Mouse (Mus musculus) layer of hippocampus, adult 18-20 months (tissue): ENCODE measurements at regions not wholly inside any gene's neighbourhood (a gene's known extent, or its start where the extent isn't known, plus 50 kb on each side); places are given as distances from the start of the nearest gene placed in this dataset.

ENCODE experiments used
- DNase-seq, 2 experiments: peaks; one replicate each; pipeline ENCODE4 v3.0.0; 2022; ENCODE audit warnings: low spot score in 2 of 2

DNA sequence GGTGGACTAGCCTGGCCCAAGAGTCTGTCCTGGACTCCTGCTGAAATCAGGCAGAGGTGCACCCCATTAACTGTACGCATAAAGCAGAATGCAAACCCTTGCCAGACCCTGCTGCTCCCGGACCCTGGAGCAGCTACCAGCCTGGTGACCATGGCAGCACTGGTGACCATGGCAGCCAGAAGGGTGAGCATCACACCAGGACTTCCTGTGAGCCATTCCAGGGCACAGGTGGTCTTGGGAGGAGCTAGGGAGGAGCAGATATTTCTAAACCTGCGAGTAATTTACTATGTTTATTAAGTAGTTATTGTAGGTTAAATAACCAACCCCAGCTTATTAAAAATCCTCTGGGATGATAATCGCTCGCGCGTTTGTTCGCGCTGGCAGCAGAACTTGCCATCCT lies 113.8 kb downstream of the Plxna1 start:
- no peak for DNase-seq

DNA sequence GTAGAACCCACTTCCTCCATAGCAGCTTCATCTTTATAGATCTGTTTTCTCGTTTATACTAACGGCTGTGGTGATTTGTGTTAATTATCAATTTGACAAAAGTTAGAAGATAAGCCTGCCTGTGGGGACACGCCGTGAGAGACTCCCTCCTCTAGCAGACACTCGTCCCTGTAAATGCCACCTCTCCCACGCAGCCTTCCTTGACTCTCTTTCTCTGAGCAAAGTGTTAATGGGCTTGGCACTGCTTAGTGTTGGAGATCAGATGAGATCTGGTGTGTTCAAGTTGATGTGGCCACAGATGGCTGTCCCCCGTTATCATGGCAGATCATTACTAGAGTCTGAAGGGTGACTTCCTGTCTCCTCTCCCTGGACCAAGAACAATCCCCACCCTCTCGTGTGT lies 113.1 kb downstream of the Plxna1 start:
- peak in 1 of 2 experiments; percentile 14 for DNase-seq

DNA sequence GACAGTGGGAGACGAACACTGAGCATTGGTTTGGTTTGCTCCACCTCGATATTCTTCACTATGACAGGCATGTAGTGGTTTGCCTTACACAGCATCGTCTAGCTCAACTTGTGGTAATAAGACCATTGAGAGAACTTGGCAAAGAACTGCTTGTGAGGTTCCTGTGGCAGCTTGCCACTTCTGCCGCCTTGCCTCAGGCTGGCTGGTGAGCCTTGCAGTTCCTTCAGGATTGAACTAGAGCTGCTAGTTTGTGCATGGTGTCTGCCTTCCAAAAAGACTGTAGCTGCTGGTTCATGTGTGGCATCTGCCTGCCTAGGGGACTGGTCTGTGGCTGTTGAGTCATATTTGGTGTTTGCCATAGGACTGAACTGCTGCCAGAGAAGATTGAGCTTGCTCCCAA lies 110.8 kb downstream of the Plxna1 start:
- DNase-seq: no peak

DNA sequence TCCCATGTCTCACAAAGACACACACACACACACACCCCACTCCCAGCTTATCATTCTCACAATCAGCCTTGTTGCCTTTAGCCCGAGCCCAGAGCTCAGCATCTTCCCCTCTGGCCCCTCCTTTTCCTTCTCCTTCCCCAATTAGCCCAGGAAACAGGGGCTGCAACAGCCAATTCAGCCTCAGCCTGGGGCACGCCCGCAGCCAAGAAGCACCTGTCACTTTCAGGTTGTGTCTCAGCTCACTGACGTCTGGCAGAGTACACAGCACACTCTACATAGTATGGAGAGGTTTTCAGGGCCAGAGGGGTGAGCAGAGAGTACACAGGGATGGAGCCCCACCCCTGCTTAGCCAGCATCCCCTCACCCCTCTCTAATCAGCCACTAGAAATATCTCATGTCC lies 106.4 kb downstream of the Plxna1 start:
- DNase-seq: no peak

DNA sequence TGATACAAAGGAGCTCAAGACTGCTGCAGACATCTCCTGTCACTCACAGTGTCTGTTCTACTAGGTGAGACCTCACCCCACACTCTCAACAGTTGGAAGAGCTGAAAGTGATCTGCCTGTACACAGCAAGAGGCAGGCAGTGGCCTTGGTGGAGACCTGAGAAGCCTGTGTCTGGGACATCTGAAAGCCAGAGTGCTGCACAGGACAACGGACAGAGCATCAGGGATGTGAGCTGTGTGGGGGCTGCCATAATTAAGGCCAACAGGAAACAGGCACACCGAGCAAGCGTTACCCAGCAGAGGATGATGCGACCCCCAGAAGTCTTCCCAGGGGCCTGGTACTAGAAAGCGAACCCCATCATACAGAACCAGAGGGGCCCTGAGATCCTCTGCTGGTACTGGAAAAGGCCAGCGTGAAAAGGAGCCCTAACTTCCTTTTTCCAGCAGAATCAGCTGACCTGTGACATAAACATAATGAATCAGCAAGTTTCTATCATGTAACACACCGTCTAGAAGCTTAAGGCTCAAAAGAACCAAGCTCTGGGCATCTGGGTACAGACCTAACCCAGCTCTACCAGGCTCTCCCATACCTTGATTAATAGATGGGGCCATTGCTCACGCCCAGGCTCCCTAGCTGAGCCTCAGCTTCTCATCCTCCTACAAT lies 105.7 kb downstream of the Plxna1 start:
- no peak for DNase-seq

- DNase-seq: no peak
Observed at GRCm38 (mm10) chr6:89257416-89257815, 105.0 kb downstream of the Plxna1 start.

DNA sequence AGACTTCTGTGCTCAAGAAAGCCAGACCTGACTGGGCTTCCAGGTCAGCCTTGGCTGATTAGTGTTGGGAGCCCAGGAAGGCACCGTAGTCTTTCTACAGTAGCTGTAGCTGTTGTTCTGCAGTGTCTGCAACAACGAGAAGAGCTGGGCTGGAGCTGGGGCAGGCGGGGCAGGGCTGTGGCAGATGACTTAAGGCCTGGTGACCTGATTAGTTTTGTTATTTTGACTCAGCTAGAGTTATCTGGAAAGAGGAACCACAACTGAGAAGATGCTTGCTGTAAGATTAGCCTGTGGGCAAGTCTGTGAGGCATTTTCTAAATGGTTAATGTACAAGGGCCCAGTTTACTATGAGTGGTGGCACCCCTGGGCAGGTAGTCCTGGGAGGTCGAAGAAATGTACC lies 104.3 kb downstream of the Plxna1 start:
- DNase-seq: no peak

GRCm38 (mm10) chr6:89259406-89259994 lies 102.9 kb downstream of the Plxna1 start:
- no peak for DNase-seq

DNA sequence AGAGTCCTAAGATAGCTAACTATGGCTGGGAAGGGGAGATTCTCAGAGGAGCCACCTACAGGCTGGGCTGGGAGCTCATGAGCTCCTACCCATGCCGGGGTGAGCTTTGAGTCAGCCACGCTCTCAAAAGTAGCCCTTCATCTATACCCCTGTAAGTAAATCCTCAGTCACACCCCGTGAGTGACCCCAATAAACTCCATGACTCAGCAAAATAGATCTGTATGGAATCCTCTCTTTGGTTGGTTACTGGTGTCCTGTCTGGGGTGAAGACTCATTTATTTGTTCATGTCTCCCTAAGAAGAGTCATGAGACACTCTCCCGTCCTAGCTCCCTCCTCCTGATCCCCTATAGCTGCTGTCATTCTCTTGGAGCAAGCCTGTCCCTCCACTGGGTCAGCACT lies 99.5 kb downstream of the Plxna1 start:
- no peak for DNase-seq

- DNase-seq: no peak
Observed at GRCm38 (mm10) chr6:89265296-89265695, 97.1 kb downstream of the Plxna1 start.
